Mouse (Mus musculus): Measurements from ENCODE around the gene Tbc1d2b. TPM values are rescaled to one million over a fixed set of nuclear protein-coding genes. Genes with fewer than 3 reads are reported as not detected.

Tbc1d2b gene
- polyA plus RNA-seq, 1 experiment from 2014 or later: 17.1 TPM

DNA sequence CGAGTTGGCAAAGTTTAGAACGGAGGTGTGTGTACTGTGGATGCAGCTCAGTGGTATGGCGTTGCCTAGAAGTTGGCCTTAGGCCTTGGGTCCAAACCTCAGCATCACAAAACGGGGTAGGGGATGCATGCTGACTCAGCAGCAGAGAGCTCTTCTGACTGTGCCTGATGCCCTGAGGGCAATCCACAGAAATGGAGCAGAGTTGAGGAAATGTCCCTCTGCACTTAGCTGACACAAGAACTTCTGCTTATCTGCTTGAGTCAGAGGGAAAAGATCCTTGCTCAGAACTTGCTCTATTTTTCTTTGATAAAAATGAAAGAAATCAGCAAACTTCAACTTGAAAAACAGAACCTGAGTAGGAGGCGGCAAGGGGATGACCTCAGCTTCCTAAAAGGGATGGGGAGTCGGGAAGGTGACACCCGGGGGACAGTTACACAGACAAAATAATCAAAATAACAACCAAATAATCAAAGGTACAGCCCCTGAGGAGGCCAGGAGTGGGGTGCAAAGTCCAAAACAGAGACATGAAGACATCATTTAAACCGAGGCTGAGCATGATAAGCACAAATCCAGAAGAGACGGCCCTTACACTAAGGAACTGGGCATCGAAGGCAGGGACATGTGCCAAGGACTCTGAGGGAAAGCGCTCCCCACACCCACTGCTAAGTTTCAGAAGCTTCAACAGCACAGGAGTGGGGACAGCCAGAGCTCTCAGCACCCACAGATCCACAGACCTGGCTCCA is 54.2 kb downstream of the Tbc1d2b start:
- 83% methylated on average over 11 of the region's 11 CpGs for WGBS
- Histone ChIP-seq H3K36me3 (peaks cover 33% of the 10 kb centered on the region), H3K9me3 (no peaks in the 10 kb centered on the region), H3K4me3 (replicated peaks) (no peak overlapping the region), H3K4me1 (no peaks in the 10 kb centered on the region), H3K4me2 (no peak overlapping the region), H3K9ac (no peak overlapping the region), H3K27ac (no peak overlapping the region), H3K27me3 (replicated peaks) (no peaks in the 10 kb centered on the region)
- ATAC-seq (ENCODE audit: insufficient read depth, low FRiP score, low read depth): no peak

- peaks cover 25% of the 10 kb centered on the region for H3K36me3 ChIP-seq
- no peak overlapping the region for H3K27ac ChIP-seq
- no peaks in the 10 kb centered on the region for H3K9me3 ChIP-seq
- H3K4me1 ChIP-seq: no peaks in the 10 kb centered on the region
- ATAC-seq (ENCODE audit: insufficient read depth, low FRiP score, low read depth): no peak
- no peaks in the 10 kb centered on the region for H3K27me3 ChIP-seq (replicated peaks)
- no peak overlapping the region for H3K4me2 ChIP-seq
- no peak overlapping the region for H3K9ac ChIP-seq
- no peak overlapping the region for H3K4me3 ChIP-seq (replicated peaks)
- WGBS: 85% methylated on average over 3 of the region's 3 CpGs
These were observed 57.5 kb downstream of the Tbc1d2b start for GRCm38 (mm10) chr9:90213127-90213526.

DNA sequence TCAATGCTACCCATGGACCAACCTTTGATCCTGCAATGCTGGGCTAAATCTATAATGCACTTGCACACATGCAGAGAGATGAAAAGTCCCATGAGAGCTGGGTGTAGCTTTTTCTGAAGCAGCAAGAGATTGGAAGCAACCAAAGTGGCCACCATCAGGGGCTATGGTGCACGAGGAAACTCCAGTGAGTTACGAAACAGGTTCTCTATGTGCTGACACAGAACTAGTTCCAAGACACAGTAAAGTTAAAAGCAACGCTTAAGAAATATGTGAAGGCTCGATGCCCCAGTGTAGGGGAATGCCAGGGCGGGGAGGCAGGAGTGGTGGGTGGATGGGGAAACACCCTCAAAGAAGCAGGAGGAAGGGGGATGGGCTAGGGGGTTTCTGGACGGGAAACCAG is 61.9 kb downstream of the Tbc1d2b start:
- Histone ChIP-seq H3K36me3 (peaks cover 37% of the 10 kb centered on the region), H3K9me3 (no peaks in the 10 kb centered on the region), H3K4me3 (replicated peaks) (no peak overlapping the region), H3K27me3 (replicated peaks) (no peaks in the 10 kb centered on the region), H3K9ac (no peak overlapping the region), H3K4me1 (no peaks in the 10 kb centered on the region), H3K4me2 (no peak overlapping the region), H3K27ac (no peak overlapping the region)
- ATAC-seq (ENCODE audit: insufficient read depth, low FRiP score, low read depth): no peak
- 83% methylated on average over 6 of the region's 6 CpGs for WGBS

DNA sequence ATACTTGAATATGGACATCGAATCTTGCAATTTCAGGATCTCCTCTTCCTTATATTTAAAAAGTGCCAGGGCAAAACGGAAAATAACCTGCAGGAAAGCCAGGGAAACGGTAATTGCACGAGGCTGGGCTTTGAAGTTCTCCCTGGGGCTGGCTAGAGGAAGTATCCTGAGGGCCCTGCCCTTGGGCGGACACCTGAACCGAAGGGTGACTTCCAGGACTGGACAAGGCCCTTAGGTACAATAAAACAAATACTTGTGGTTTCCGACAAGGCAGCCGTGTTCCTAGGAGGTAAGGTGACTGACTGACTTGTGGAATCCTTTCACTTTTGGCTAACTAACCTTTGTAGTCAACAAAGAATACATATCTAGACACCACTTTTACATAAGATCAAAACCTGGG is 62.8 kb downstream of the Tbc1d2b start:
- Histone ChIP-seq H3K4me2 (no peak overlapping the region), H3K9me3 (no peaks in the 10 kb centered on the region), H3K36me3 (peaks cover 30% of the 10 kb centered on the region), H3K27ac (no peak overlapping the region), H3K27me3 (replicated peaks) (no peaks in the 10 kb centered on the region), H3K4me1 (no peaks in the 10 kb centered on the region), H3K9ac (no peak overlapping the region), H3K4me3 (replicated peaks) (no peak overlapping the region)
- no peak for ATAC-seq (ENCODE audit: insufficient read depth, low FRiP score, low read depth)
- 78% methylated on average over 8 of the region's 8 CpGs for WGBS

- Histone ChIP-seq H3K4me2 (no peak overlapping the region), H3K4me1 (no peaks in the 10 kb centered on the region), H3K4me3 (replicated peaks) (no peak overlapping the region), H3K9ac (no peak overlapping the region), H3K9me3 (no peaks in the 10 kb centered on the region), H3K36me3 (peaks cover 34% of the 10 kb centered on the region), H3K27me3 (replicated peaks) (no peaks in the 10 kb centered on the region), H3K27ac (no peak overlapping the region)
- 43% methylated on average over 2 of the region's 2 CpGs for WGBS
- ATAC-seq (ENCODE audit: insufficient read depth, low FRiP score, low read depth): no peak
These were observed 64.1 kb downstream of the Tbc1d2b start for GRCm38 (mm10) chr9:90206500-90206899.

GRCm38 (mm10) chr9:90204396-90204915 is 66.1 kb downstream of the Tbc1d2b start:
- WGBS: 65% methylated on average over 8 of the region's 8 CpGs
- Histone ChIP-seq H3K4me1 (no peaks in the 10 kb centered on the region), H3K27ac (no peak overlapping the region), H3K36me3 (peaks cover 38% of the 10 kb centered on the region), H3K4me3 (replicated peaks) (no peak overlapping the region), H3K4me2 (no peak overlapping the region), H3K27me3 (replicated peaks) (no peaks in the 10 kb centered on the region), H3K9me3 (no peaks in the 10 kb centered on the region), H3K9ac (no peak overlapping the region)
- ATAC-seq (ENCODE audit: insufficient read depth, low FRiP score, low read depth): no peak

DNA sequence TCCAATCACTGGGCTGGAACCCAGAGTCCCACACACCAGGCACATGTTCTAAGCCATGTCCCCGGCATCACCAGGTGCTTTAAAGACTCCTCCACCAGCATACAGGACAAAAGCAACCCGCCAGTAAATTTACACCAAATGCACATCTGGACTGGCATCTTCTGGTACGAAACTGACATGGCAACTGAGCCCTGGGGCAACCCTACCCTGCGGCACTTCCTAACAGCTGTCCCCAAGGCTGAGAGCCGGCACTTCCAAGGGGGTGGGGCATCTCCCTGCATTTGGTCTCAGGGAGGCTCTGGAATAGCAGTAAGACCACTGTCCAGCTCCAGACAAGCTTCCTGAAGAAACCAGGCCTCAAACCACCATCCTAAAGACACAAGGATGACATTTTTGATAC is 67.4 kb downstream of the Tbc1d2b start:
- Histone ChIP-seq H3K4me1 (no peaks in the 10 kb centered on the region; the same call in 1 of the 2 replicates), H3K36me3 (peaks cover 35% of the 10 kb centered on the region), H3K4me2 (no peak overlapping the region), H3K27me3 (replicated peaks) (no peaks in the 10 kb centered on the region), H3K4me3 (replicated peaks) (no peak overlapping the region), H3K9me3 (no peaks in the 10 kb centered on the region), H3K27ac (no peak overlapping the region), H3K9ac (no peak overlapping the region)
- no peak for ATAC-seq (ENCODE audit: insufficient read depth, low FRiP score, low read depth)
- 77% methylated on average over 5 of the region's 5 CpGs for WGBS

GRCm38 (mm10) chr9:90201541-90201940 is 69.1 kb downstream of the Tbc1d2b start:
- Histone ChIP-seq H3K4me3 (replicated peaks) (no peak overlapping the region), H3K27me3 (replicated peaks) (no peaks in the 10 kb centered on the region), H3K4me2 (no peak overlapping the region), H3K9ac (no peak overlapping the region), H3K4me1 (no peaks in the 10 kb centered on the region; the same call in 1 of the 2 replicates), H3K27ac (no peak overlapping the region), H3K9me3 (no peaks in the 10 kb centered on the region), H3K36me3 (peaks cover 32% of the 10 kb centered on the region)
- 32% methylated on average over 4 of the region's 4 CpGs for WGBS
- ATAC-seq (ENCODE audit: insufficient read depth, low FRiP score, low read depth): 0 out of 2 replicates have a peak, but pooled peaks have one; percentile 36

GRCm38 (mm10) chr9:90201096-90201495 is 69.5 kb downstream of the Tbc1d2b start:
- no peak overlapping the region for H3K27ac ChIP-seq
- no peak overlapping the region for H3K4me3 ChIP-seq (replicated peaks)
- no peak overlapping the region for H3K4me2 ChIP-seq
- H3K9ac ChIP-seq: no peak overlapping the region
- H3K27me3 ChIP-seq (replicated peaks): no peaks in the 10 kb centered on the region
- H3K9me3 ChIP-seq: no peaks in the 10 kb centered on the region
- no peak for ATAC-seq (ENCODE audit: insufficient read depth, low FRiP score, low read depth)
- 79% methylated on average over 7 of the region's 7 CpGs for WGBS
- no peaks in the 10 kb centered on the region; the same call in 1 of the 2 replicates for H3K4me1 ChIP-seq
- H3K36me3 ChIP-seq: peaks cover 30% of the 10 kb centered on the region

DNA sequence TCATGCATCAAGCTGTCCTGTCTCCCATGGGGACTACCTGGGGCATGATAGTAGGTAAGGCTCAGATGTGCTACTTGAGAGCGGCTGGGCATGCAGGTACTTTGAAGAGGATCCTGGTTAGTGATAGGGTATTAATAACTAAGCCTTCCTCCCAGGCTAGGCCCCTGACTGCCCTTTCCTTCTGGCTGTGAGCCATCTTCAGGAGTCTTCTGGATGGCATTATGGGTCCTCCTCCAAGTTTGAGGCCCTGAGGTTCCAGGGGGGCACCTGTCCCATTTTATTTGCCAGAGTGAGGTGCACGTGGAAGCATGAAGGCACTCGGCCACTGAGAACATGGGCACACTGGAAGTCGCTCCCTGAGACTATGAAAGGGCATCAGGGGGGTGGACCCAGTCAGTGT is 70.1 kb downstream of the Tbc1d2b start:
- ATAC-seq (ENCODE audit: insufficient read depth, low FRiP score, low read depth): no peak
- H3K4me3 ChIP-seq (replicated peaks): no peak overlapping the region
- H3K27ac ChIP-seq: no peak overlapping the region
- no peak overlapping the region for H3K4me2 ChIP-seq
- no peaks in the 10 kb centered on the region for H3K27me3 ChIP-seq (replicated peaks)
- no peaks in the 10 kb centered on the region; the same call in 1 of the 2 replicates for H3K4me1 ChIP-seq
- no peaks in the 10 kb centered on the region for H3K9me3 ChIP-seq
- H3K9ac ChIP-seq: no peak overlapping the region
- H3K36me3 ChIP-seq: peaks cover 25% of the 10 kb centered on the region
- WGBS: 95% methylated on average over 4 of the region's 4 CpGs

DNA sequence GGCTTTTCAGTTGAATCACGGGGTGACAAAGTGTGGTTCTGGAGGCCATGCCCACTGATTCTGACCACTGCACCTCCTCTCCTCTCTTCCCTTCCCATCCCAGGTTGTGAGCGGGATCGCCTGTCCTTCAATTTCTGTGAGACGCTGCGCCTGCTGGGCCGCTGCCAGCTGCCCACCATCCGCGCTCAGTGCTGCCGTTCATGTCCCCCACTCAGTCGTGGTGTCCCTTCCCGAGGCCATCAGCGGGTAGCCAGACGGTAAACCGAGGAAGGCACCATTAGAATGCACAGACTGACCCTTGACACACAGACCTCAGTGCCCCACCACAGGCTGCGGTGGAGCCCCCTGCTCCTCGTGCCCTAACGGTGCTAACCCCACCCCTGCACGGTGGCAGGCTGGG is 71.0 kb downstream of the Tbc1d2b start:
- no peak overlapping the region for H3K27ac ChIP-seq
- H3K4me1 ChIP-seq: no peaks in the 10 kb centered on the region; the same call in 1 of the 2 replicates
- ATAC-seq (ENCODE audit: insufficient read depth, low FRiP score, low read depth): no peak
- H3K4me3 ChIP-seq (replicated peaks): no peak overlapping the region
- peaks cover 16% of the 10 kb centered on the region for H3K36me3 ChIP-seq
- no peaks in the 10 kb centered on the region for H3K27me3 ChIP-seq (replicated peaks)
- 92% methylated on average over 18 of the region's 18 CpGs for WGBS
- H3K9ac ChIP-seq: no peak overlapping the region
- no peaks in the 10 kb centered on the region for H3K9me3 ChIP-seq
- no peak overlapping the region for H3K4me2 ChIP-seq

DNA sequence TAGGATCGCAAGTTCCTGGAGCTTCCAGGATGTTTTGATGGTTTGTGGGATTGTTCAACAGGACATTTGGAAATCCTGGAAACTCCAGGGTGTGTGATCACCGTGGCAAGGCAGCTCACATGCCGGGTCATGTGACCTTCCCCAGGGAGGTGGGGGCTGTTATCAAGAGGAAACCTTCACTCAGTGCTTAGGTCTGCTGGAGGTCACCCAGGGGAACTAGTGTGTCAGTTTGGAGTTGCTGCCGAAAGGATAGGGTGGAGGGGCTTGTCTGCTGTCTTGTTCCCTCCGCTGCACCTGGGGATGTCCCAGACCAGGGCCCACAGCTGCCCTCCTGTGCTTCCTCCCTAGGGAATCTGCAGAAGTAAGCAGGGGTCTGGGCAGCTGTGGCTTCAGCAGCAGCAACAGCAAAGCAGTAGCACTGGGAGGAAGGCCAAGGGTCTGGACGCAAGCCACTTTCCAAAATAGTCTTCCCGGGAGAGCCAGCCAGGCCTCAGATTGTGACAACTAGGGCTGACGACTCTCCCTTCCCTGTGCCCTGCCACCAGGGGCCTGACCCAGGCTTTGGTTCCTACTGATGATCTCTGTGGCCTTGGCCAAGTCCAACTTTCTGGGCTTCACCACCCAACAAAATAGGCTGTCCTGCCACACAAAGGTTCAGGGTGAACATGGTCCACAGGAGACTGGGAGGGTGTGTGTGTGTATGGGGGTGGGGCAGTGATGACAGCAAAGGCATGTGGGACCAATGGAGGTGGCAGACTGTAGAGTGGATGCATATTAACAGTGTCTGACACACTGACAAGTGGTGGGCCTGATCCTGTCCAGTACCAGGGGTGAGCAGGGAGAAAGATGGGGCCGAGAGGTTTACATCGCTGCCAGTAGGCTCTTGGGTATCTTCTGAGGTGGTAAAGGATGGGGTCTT is 71.8 kb downstream of the Tbc1d2b start:
- 0 out of 2 replicates have a peak, but pooled peaks cover 8% of the 10 kb centered on the region for H3K36me3 ChIP-seq
- no peak; the same call in 1 of the 2 replicates for ATAC-seq (ENCODE audit: insufficient read depth, low FRiP score, low read depth)

More for the DNA sequence above, 71.8 kb downstream of the Tbc1d2b start:
- Histone ChIP-seq H3K4me2 (no peak overlapping the region), H3K27me3 (replicated peaks) (no peaks in the 10 kb centered on the region), H3K4me3 (replicated peaks) (no peak overlapping the region), H3K9me3 (no peaks in the 10 kb centered on the region), H3K27ac (no peak overlapping the region), H3K4me1 (no peaks in the 10 kb centered on the region; the same call in 1 of the 2 replicates), H3K9ac (no peak overlapping the region)
- 56% methylated on average over 10 of the region's 10 CpGs for WGBS

Data from stomach, embryonic 15.5 days (tissue).